Mouse (Mus musculus): ENCODE results near the gene Bad.

Gene Bad

GRCm38 (mm10) chr19:6934195-6934977 lies 7.3 kb upstream of the Bad start, which contains the start of gene Kcnk4:
Kcnk4 (minus strand) TSS chr19:6934515.
- no peak for DNase-seq (ENCODE audit: low spot score)

- no peak for DNase-seq (ENCODE audit: low spot score)
These were observed 5.4 kb upstream of the Bad start for GRCm38 (mm10) chr19:6936299-6936698.

- no peak for DNase-seq (ENCODE audit: low spot score)
These were observed 3.9 kb upstream of the Bad start for GRCm38 (mm10) chr19:6937541-6938465.

- no peak for DNase-seq (ENCODE audit: low spot score)
These were observed 2.3 kb upstream of the Bad start for GRCm38 (mm10) chr19:6939106-6940002.

GRCm38 (mm10) chr19:6940396-6941351 lies 987 bp upstream of the Bad start:
- no peak for DNase-seq (ENCODE audit: low spot score)

- peak; percentile 95 for DNase-seq (ENCODE audit: low spot score)
These were observed 609 bp downstream of the Bad start, which contains the start of gene Gpr137 for GRCm38 (mm10) chr19:6942249-6942691. Gpr137 (minus strand) TSS chr19:6942480.

GRCm38 (mm10) chr19:6942764-6943163 lies 1.1 kb downstream of the Bad start:
- DNase-seq (ENCODE audit: low spot score) = no peak

- no peak for DNase-seq (ENCODE audit: low spot score)
These were observed 2.0 kb downstream of the Bad start for GRCm38 (mm10) chr19:6943709-6944108.

GRCm38 (mm10) chr19:6947742-6948141 lies 6.1 kb downstream of the Bad start:
- no peak for DNase-seq (ENCODE audit: low spot score)

- no peak for DNase-seq (ENCODE audit: low spot score)
These were observed 6.5 kb downstream of the Bad start for GRCm38 (mm10) chr19:6948186-6948585.

GRCm38 (mm10) chr19:6949532-6949931 lies 7.9 kb downstream of the Bad start:
- no peak for DNase-seq (ENCODE audit: low spot score)

- no peak for DNase-seq (ENCODE audit: low spot score)
These were observed 8.3 kb downstream of the Bad start for GRCm38 (mm10) chr19:6949951-6950350.

- peak; percentile 63 for DNase-seq (ENCODE audit: low spot score)
These were observed 9.0 kb downstream of the Bad start for GRCm38 (mm10) chr19:6950613-6951153.

GRCm38 (mm10) chr19:6951381-6951968 lies 9.8 kb downstream of the Bad start:
- peak; percentile 92 for DNase-seq (ENCODE audit: low spot score)

- DNase-seq (ENCODE audit: low spot score) = peak; percentile 85
These were observed 10.5 kb downstream of the Bad start for GRCm38 (mm10) chr19:6951994-6952711.

- peak; percentile 84 for DNase-seq (ENCODE audit: low spot score)
These were observed 11.0 kb downstream of the Bad start for GRCm38 (mm10) chr19:6952712-6953037.

GRCm38 (mm10) chr19:6954046-6954445 lies 12.4 kb downstream of the Bad start:
- peak; percentile 69 for DNase-seq (ENCODE audit: low spot score)

GRCm38 (mm10) chr19:6955424-6955823 lies 13.8 kb downstream of the Bad start:
- no peak for DNase-seq (ENCODE audit: low spot score)

GRCm38 (mm10) chr19:6956461-6956860 lies 14.8 kb downstream of the Bad start:
- no peak for DNase-seq (ENCODE audit: low spot score)

Data from ovary, postnatal 36 days (tissue).